ENCODE assay signal across 7 mouse cellular contexts in the genomic region with DNA sequence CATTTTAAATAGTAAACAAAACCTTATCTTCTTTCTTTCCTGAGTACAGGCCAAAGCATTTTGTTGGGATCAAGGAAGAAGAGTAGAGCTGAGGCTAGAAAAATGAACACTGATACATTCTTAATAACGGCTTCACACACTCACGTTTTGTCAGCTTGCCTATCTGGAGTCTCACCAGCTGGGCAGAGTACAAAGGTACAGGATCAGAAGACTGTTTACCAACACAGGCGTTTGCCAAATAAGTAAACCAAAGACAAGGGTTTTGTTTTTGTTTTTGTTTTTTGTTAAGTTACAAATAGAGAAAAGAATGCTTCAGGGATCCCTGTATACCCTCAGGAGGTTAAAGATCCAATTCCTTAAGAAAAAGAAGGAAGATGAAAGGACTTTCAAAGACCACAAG. TPM values are rescaled to one million over a fixed set of nuclear protein-coding genes. Genes with fewer than 3 reads are reported as not detected.
DNase-seq lines count a peak whose midpoint lies in the region; ATAC-seq and TF ChIP-seq lines count a peak whose summit lies in the region.

No protein-coding gene starts in this region.

- H3K9ac ChIP-seq in lung, embryonic 14.5 days = peak overlapping the region; percentile 93
- H3K9ac ChIP-seq in forebrain, embryonic 14.5 days (ENCODE audit: low read length) = peak overlapping the region; percentile 84
- H3K9ac ChIP-seq in limb, embryonic 15.5 days = no peak overlapping the region
- H3K9ac ChIP-seq in stomach, embryonic 15.5 days = no peak overlapping the region; the same call in 1 of the 2 replicates

- 62% methylated on average over 3 of the region's 3 CpGs for WGBS in lung, embryonic 14.5 days
- WGBS in forebrain, embryonic 14.5 days = 78% methylated on average over 3 of the region's 3 CpGs
- WGBS in limb, embryonic 15.5 days = 79% methylated on average over 3 of the region's 3 CpGs
- 70% methylated on average over 3 of the region's 3 CpGs for WGBS in stomach, embryonic 15.5 days

- no peak overlapping the region for H3K27ac ChIP-seq in lung, embryonic 14.5 days (ENCODE audit: low read depth)
- no peak overlapping the region for H3K27ac ChIP-seq in forebrain, embryonic 14.5 days (ENCODE audit: low read depth, low read length)
- no peak overlapping the region for H3K27ac ChIP-seq in limb, embryonic 15.5 days
- no peak overlapping the region for H3K27ac ChIP-seq in stomach, embryonic 15.5 days

- ATAC-seq in lung, embryonic 14.5 days (ENCODE audit: insufficient read depth) = no peak
- no peak for ATAC-seq in forebrain, embryonic 14.5 days
- no peak for ATAC-seq in limb, embryonic 15.5 days (ENCODE audit: insufficient number of reproducible peaks, low FRiP score, low TSS enrichment, low read depth)
- no peak for ATAC-seq in stomach, embryonic 15.5 days (ENCODE audit: insufficient read depth, low FRiP score, low read depth)

- 0 out of 2 replicates have a peak, but pooled peaks cover 5% of the 10 kb centered on the region for H3K4me1 ChIP-seq in lung, embryonic 14.5 days (ENCODE audit: insufficient read depth)
- peaks cover 8% of the 10 kb centered on the region for H3K4me1 ChIP-seq in forebrain, embryonic 14.5 days (ENCODE audit: control insufficient read depth, insufficient read depth, low read length)
- H3K4me1 ChIP-seq in limb, embryonic 15.5 days = peaks cover 11% of the 10 kb centered on the region; the same call in 1 of the 2 replicates
- peaks cover 8% of the 10 kb centered on the region; the same call in 1 of the 2 replicates for H3K4me1 ChIP-seq in stomach, embryonic 15.5 days

- peaks cover 24% of the 10 kb centered on the region for H3K36me3 ChIP-seq in lung, embryonic 14.5 days (ENCODE audit: insufficient read depth)
- peaks cover 11% of the 10 kb centered on the region; the same call in 1 of the 2 replicates for H3K36me3 ChIP-seq in forebrain, embryonic 14.5 days (ENCODE audit: control insufficient read depth, insufficient read depth, low read length)
- H3K36me3 ChIP-seq in limb, embryonic 15.5 days = peaks cover 22% of the 10 kb centered on the region
- H3K36me3 ChIP-seq in stomach, embryonic 15.5 days = peaks cover 12% of the 10 kb centered on the region; the same call in 1 of the 2 replicates

- H3K27me3 ChIP-seq in lung, embryonic 14.5 days (ENCODE audit: insufficient read depth, low read length) = no peaks in the 10 kb centered on the region
- no peaks in the 10 kb centered on the region for H3K27me3 ChIP-seq in forebrain, embryonic 14.5 days (replicated peaks; ENCODE audit: control insufficient read depth, insufficient read depth, low read length)
- H3K27me3 ChIP-seq in limb, embryonic 15.5 days = no peaks in the 10 kb centered on the region
- H3K27me3 ChIP-seq in stomach, embryonic 15.5 days (replicated peaks) = no peaks in the 10 kb centered on the region

- intact Hi-C loops in left cerebral cortex, postnatal 10 days (cut with DNase I) = loop anchor here (5.0 kb wide), 2 partner anchors 39 to 51 kb away; a partner anchor contains a TSS

- peak overlapping the region; percentile 79 for H3K4me3 ChIP-seq in lung, embryonic 14.5 days (ENCODE audit: low read depth, low read length)
- peak overlapping the region; percentile 85 for H3K4me3 ChIP-seq in forebrain, embryonic 14.5 days (ENCODE audit: low read depth, low read length)
- peak overlapping the region; percentile 83 for H3K4me3 ChIP-seq in limb, embryonic 15.5 days
- H3K4me3 ChIP-seq in stomach, embryonic 15.5 days (replicated peaks) = peak overlapping the region; percentile 88

- TF ChIP-seq CTCF in lung, embryonic 14.5 days (IDR thresholded peaks at IDR 0.05; ENCODE audit: low read depth) = no peak

- H3K9me3 ChIP-seq in lung, embryonic 14.5 days (ENCODE audit: low read depth, low read length) = no peaks in the 10 kb centered on the region
- H3K9me3 ChIP-seq in forebrain, embryonic 14.5 days (replicated peaks; ENCODE audit: control insufficient read depth, low read length) = no peaks in the 10 kb centered on the region
- H3K9me3 ChIP-seq in limb, embryonic 15.5 days = no peaks in the 10 kb centered on the region
- H3K9me3 ChIP-seq in stomach, embryonic 15.5 days = no peaks in the 10 kb centered on the region

- H3K4me2 ChIP-seq in lung, embryonic 14.5 days = peak overlapping the region; percentile 76
- H3K4me2 ChIP-seq in forebrain, embryonic 14.5 days (ENCODE audit: low read length) = peak overlapping the region; percentile 74
- peak overlapping the region; percentile 44 for H3K4me2 ChIP-seq in limb, embryonic 15.5 days
- peak overlapping the region; percentile 59 for H3K4me2 ChIP-seq in stomach, embryonic 15.5 days

- no peak for DNase-seq in lung, embryonic 14.5 days
- DNase-seq in lung, postnatal 4 days = no peak
- DNase-seq in forebrain, embryonic 14.5 days (ENCODE audit: low spot score) = no peak
- no peak for DNase-seq in right cerebral cortex, postnatal 4 days
- DNase-seq in left cerebral cortex, postnatal 10 days (ENCODE audit: extremely low spot score in 1 of 2, low spot score in 2 of 2) = no peak

RNA-seq across cellular contexts. Expression of a gene that starts 1.4 kb away (rescaled TPM):
- polyA plus RNA-seq in lung, embryonic 14.5 days (2014; fragmentation: Nextera tagmentation; extraction: Ambion mirVana) = 73.2 and 78.0 TPM in 2 replicates
- 78.3 and 80.5 TPM in 2 replicates for polyA plus RNA-seq in forebrain, embryonic 14.5 days (2014; fragmentation: Nextera tagmentation; extraction: Ambion mirVana)
- polyA plus RNA-seq in limb, embryonic 15.5 days (2015; fragmentation: Nextera tagmentation; extraction: Ambion mirVana) = 84.1 and 85.7 TPM in 2 replicates
- 77.7 and 80.7 TPM in 2 replicates for polyA plus RNA-seq in stomach, embryonic 15.5 days (2015; fragmentation: Nextera tagmentation; extraction: Ambion mirVana)
- 10 to 100 TPM; 36.7 to 40.7 TPM for total RNA-seq in left cerebral cortex, postnatal 10 days (2021)

RNA-seq across cellular contexts. Expression of a gene that starts 38.5 kb away (rescaled TPM):
- 14.1 and 14.3 TPM in 2 replicates for polyA plus RNA-seq in lung, embryonic 14.5 days (2014; fragmentation: Nextera tagmentation; extraction: Ambion mirVana)
- 14.7 and 15.0 TPM in 2 replicates for polyA plus RNA-seq in forebrain, embryonic 14.5 days (2014; fragmentation: Nextera tagmentation; extraction: Ambion mirVana)
- 9.2 and 10.2 TPM in 2 replicates for polyA plus RNA-seq in limb, embryonic 15.5 days (2015; fragmentation: Nextera tagmentation; extraction: Ambion mirVana)
- 9.9 and 10.0 TPM in 2 replicates for polyA plus RNA-seq in stomach, embryonic 15.5 days (2015; fragmentation: Nextera tagmentation; extraction: Ambion mirVana)
- 1 to 10 TPM; 8.0 to 8.5 TPM for total RNA-seq in left cerebral cortex, postnatal 10 days (2021)

RNA-seq across cellular contexts. Expression of a gene that starts 39.7 kb away (rescaled TPM):
- polyA plus RNA-seq in lung, embryonic 14.5 days (2014; fragmentation: Nextera tagmentation; extraction: Ambion mirVana) = 2.3 and 2.6 TPM in 2 replicates
- 3.5 and 3.7 TPM in 2 replicates for polyA plus RNA-seq in forebrain, embryonic 14.5 days (2014; fragmentation: Nextera tagmentation; extraction: Ambion mirVana)
- 2.4 and 2.5 TPM in 2 replicates for polyA plus RNA-seq in limb, embryonic 15.5 days (2015; fragmentation: Nextera tagmentation; extraction: Ambion mirVana)
- polyA plus RNA-seq in stomach, embryonic 15.5 days (2015; fragmentation: Nextera tagmentation; extraction: Ambion mirVana) = 2.5 and 2.6 TPM in 2 replicates
- total RNA-seq in left cerebral cortex, postnatal 10 days (2021) = 1 to 10 TPM; 1.5 to 2.1 TPM

RNA-seq across cellular contexts. Expression of a gene that starts 52.4 kb away (rescaled TPM):
- polyA plus RNA-seq in lung, embryonic 14.5 days (2014; fragmentation: Nextera tagmentation; extraction: Ambion mirVana) = 26.6 and 27.6 TPM in 2 replicates
- polyA plus RNA-seq in forebrain, embryonic 14.5 days (2014; fragmentation: Nextera tagmentation; extraction: Ambion mirVana) = 10.4 TPM in 2 replicates
- polyA plus RNA-seq in limb, embryonic 15.5 days (2015; fragmentation: Nextera tagmentation; extraction: Ambion mirVana) = 26.1 and 26.3 TPM in 2 replicates
- 33.0 and 36.3 TPM in 2 replicates for polyA plus RNA-seq in stomach, embryonic 15.5 days (2015; fragmentation: Nextera tagmentation; extraction: Ambion mirVana)
- 10 to 100 TPM; 27.6 to 30.0 TPM for total RNA-seq in left cerebral cortex, postnatal 10 days (2021)

RNA-seq across cellular contexts. Expression of a gene that starts 54.5 kb away (rescaled TPM):
- polyA plus RNA-seq in lung, embryonic 14.5 days (2014; fragmentation: Nextera tagmentation; extraction: Ambion mirVana) = not detected in 2 replicates
- not detected in 2 replicates for polyA plus RNA-seq in forebrain, embryonic 14.5 days (2014; fragmentation: Nextera tagmentation; extraction: Ambion mirVana)
- not detected in 2 replicates for polyA plus RNA-seq in limb, embryonic 15.5 days (2015; fragmentation: Nextera tagmentation; extraction: Ambion mirVana)
- not detected in 2 replicates for polyA plus RNA-seq in stomach, embryonic 15.5 days (2015; fragmentation: Nextera tagmentation; extraction: Ambion mirVana)
- not detected for total RNA-seq in left cerebral cortex, postnatal 10 days (2021)

Comparison
In these comparisons a context has a peak if more than half of its experiments do, and no peak if none do; other contexts are left out.
1. H3K9ac ChIP-seq: peak in lung, embryonic 14.5 days (single experiment) and forebrain, embryonic 14.5 days (single experiment); none in limb, embryonic 15.5 days (single experiment) and stomach, embryonic 15.5 days (single experiment).
2. Peak in every context shown above with its lines, with median percentiles within 50 percentile points of each other: H3K4me2 ChIP-seq and H3K4me3 ChIP-seq.